Mouse (Mus musculus): ENCODE results near the gene Mavs.

GRCm38 (mm10) chr2:131201262-131201661 lies 32.6 kb upstream of the Mavs start:
- TF ChIP-seq CTCF (IDR thresholded peaks at IDR 0.05; ENCODE audit: low read depth): no peak
- TF ChIP-seq EP300 (optimal IDR thresholded peaks at IDR 0.05): no peak
